ENCODE assay signal across 7 mouse cellular contexts in genomic region chr19:5648401-5649297, GRCm38 (mm10). TPM values are rescaled to one million over a fixed set of nuclear protein-coding genes. Genes with fewer than 3 reads are reported as not detected.
DNase-seq lines count a peak whose midpoint lies in the region; ATAC-seq lines count a peak whose summit lies in the region.

No protein-coding gene starts in this region.

- H3K27me3 ChIP-seq in intestine, embryonic 15.5 days (replicated peaks): no peaks in the 10 kb centered on the region

- H3K27ac ChIP-seq in intestine, embryonic 15.5 days: peak overlapping the region; percentile 83

- no peaks in the 10 kb centered on the region for H3K9me3 ChIP-seq in intestine, embryonic 15.5 days

- DNase-seq in adrenal gland, adult 8-10 months: peak; percentile 85
- peak; percentile 86 for DNase-seq in embryo, embryonic 9.5 days (ENCODE audit: extremely low spot score)
- DNase-seq in gastrocnemius, postnatal 4 days (ENCODE audit: low spot score in 2 of 2): peak; percentile 70 to 77
- DNase-seq in left cerebral cortex, postnatal 25 days (ENCODE audit: low spot score in 2 of 2): peak; percentile 85 to 89
- DNase-seq in mesoderm, embryonic 11.5 days (ENCODE audit: low read depth, low spot score): peak; percentile 85
- peak; percentile 68 to 76 for DNase-seq in right cerebral cortex, postnatal 36 days (ENCODE audit: low spot score in 2 of 2)

- H3K4me3 ChIP-seq in intestine, embryonic 15.5 days (replicated peaks): peak overlapping the region; percentile 31

- intact Hi-C loops in left cerebral cortex, postnatal 25 days (cut with DNase I): no loop called here

- peak overlapping the region; percentile 49 for H3K9ac ChIP-seq in intestine, embryonic 15.5 days

- peak overlapping the region; percentile 70 for H3K4me2 ChIP-seq in intestine, embryonic 15.5 days (replicated peaks)

- WGBS in intestine, embryonic 15.5 days: 11% methylated on average over 26 of the region's 26 CpGs

- H3K36me3 ChIP-seq in intestine, embryonic 15.5 days: peaks cover 27% of the 10 kb centered on the region

- H3K4me1 ChIP-seq in intestine, embryonic 15.5 days (replicated peaks): peaks cover 21% of the 10 kb centered on the region

- ATAC-seq in intestine, embryonic 15.5 days: peak; percentile 96

RNA-seq across cellular contexts. Expression of gene Rela, which starts 11.4 kb away (rescaled TPM):
- total RNA-seq in adrenal gland, adult 8-10 months (2022): 100 to 1,000 TPM in 2 of 4 experiments, 10 to 100 TPM in 2; 90.0 to 114 (median 96.4) TPM
- total RNA-seq in gastrocnemius, postnatal 4 days (2021): 10 to 100 TPM; 35.9 to 39.1 TPM
- 43.0 and 43.3 TPM in 2 replicates for polyA plus RNA-seq in intestine, embryonic 15.5 days (2015; fragmentation: Nextera tagmentation; extraction: Ambion mirVana)
- 10 to 100 TPM; 20.5 to 20.6 TPM for total RNA-seq in left cerebral cortex, postnatal 25 days (2021)

RNA-seq across cellular contexts. Expression of gene Sipa1, which starts 14.9 kb away (rescaled TPM):
- 10 to 100 TPM; 40.3 to 76.9 (median 57.8) TPM for total RNA-seq in adrenal gland, adult 8-10 months (2022)
- 10 to 100 TPM; 47.7 to 52.2 TPM for total RNA-seq in gastrocnemius, postnatal 4 days (2021)
- 21.5 and 23.8 TPM in 2 replicates for polyA plus RNA-seq in intestine, embryonic 15.5 days (2015; fragmentation: Nextera tagmentation; extraction: Ambion mirVana)
- 10 to 100 TPM; 14.5 to 18.7 TPM for total RNA-seq in left cerebral cortex, postnatal 25 days (2021)

RNA-seq across cellular contexts. Expression of gene Kat5, which starts 38.6 kb away (rescaled TPM):
- total RNA-seq in adrenal gland, adult 8-10 months (2022): 10 to 100 TPM; 71.6 to 90.4 (median 76.6) TPM
- total RNA-seq in gastrocnemius, postnatal 4 days (2021): 10 to 100 TPM; 50.1 to 54.4 TPM
- polyA plus RNA-seq in intestine, embryonic 15.5 days (2015; fragmentation: Nextera tagmentation; extraction: Ambion mirVana): 44.1 and 47.3 TPM in 2 replicates
- 10 to 100 TPM; 83.9 to 93.4 TPM for total RNA-seq in left cerebral cortex, postnatal 25 days (2021)

RNA-seq across cellular contexts. Expression of gene Map3k11, which starts 39.9 kb away (rescaled TPM):
- total RNA-seq in adrenal gland, adult 8-10 months (2022): 10 to 100 TPM; 40.8 to 53.6 (median 46.3) TPM
- 10 to 100 TPM; 29.7 to 30.2 TPM for total RNA-seq in gastrocnemius, postnatal 4 days (2021)
- polyA plus RNA-seq in intestine, embryonic 15.5 days (2015; fragmentation: Nextera tagmentation; extraction: Ambion mirVana): 33.7 and 36.3 TPM in 2 replicates
- total RNA-seq in left cerebral cortex, postnatal 25 days (2021): 10 to 100 TPM; 16.1 to 17.2 TPM

RNA-seq across cellular contexts. Expression of gene Pcnx3, which starts 40.1 kb away (rescaled TPM):
- 100 to 1,000 TPM in 3 of 4 experiments, 10 to 100 TPM in 1; 95.1 to 183 (median 136) TPM for total RNA-seq in adrenal gland, adult 8-10 months (2022)
- 10 to 100 TPM; 37.1 to 40.5 TPM for total RNA-seq in gastrocnemius, postnatal 4 days (2021)
- polyA plus RNA-seq in intestine, embryonic 15.5 days (2015; fragmentation: Nextera tagmentation; extraction: Ambion mirVana): 16.3 and 16.8 TPM in 2 replicates
- total RNA-seq in left cerebral cortex, postnatal 25 days (2021): 10 to 100 TPM; 63.6 to 67.9 TPM

Comparison
In these comparisons a context has a peak if more than half of its experiments do, and no peak if none do; other contexts are left out.
1. Peak in every context shown above with its lines: DNase-seq, ATAC-seq, H3K4me3 ChIP-seq and H3K27ac ChIP-seq.